Mouse (Mus musculus): ENCODE results near the gene Ramac. TPM values are rescaled to one million over a fixed set of nuclear protein-coding genes. Genes with fewer than 3 reads are reported as not detected.

The Ramac gene
- total RNA-seq, 2 experiments from 2014 or later = 77.8 to 85.5 TPM

- intact Hi-C loops (cut with DNase I) = loop anchor here (10.0 kb wide), 2 partner anchors 168 to 318 kb away; partner anchors contain the start of gene Cpeb1
- no peak for DNase-seq (ENCODE audit: low spot score in 2 of 2)
Observed at GRCm38 (mm10) chr7:81772786-81773539, 10.2 kb downstream of the Ramac start.

- peak in 1 of 2 experiments; percentile 23 for DNase-seq (ENCODE audit: low spot score in 2 of 2)
- intact Hi-C loops (cut with DNase I) = loop anchor here (5.0 to 10.0 kb wide), 3 partner anchors 171 to 321 kb away; partner anchors contain the start of gene Cpeb1
Observed at GRCm38 (mm10) chr7:81775325-81775724, 12.6 kb downstream of the Ramac start.

GRCm38 (mm10) chr7:81777667-81778218, 15.0 kb downstream of the Ramac start:
- intact Hi-C loops (cut with DNase I) = loop anchor here (5.0 to 10.0 kb wide), 3 partner anchors 173 to 323 kb away; partner anchors contain the start of gene Cpeb1
- DNase-seq (ENCODE audit: low spot score in 2 of 2) = peak; percentile 26 to 34

- intact Hi-C loops (cut with DNase I) = loop anchor here (2.0 to 10.0 kb wide), 4 partner anchors 74 to 326 kb away; partner anchors contain the start of gene Hdgfl3
- DNase-seq (ENCODE audit: low spot score in 2 of 2) = peak; percentile 26 to 70
Observed at GRCm38 (mm10) chr7:81788536-81788935, 25.8 kb downstream of the Ramac start.

GRCm38 (mm10) chr7:81789095-81789757, 26.5 kb downstream of the Ramac start, which contains the start of gene 3110040N11Rik:
Gene 3110040N11Rik (minus strand): TSS chr7:81789478.
- peak; percentile 87 to 91 for DNase-seq (ENCODE audit: low spot score in 2 of 2)
- intact Hi-C loops (cut with DNase I) = loop anchor here (1.0 to 10.0 kb wide), 5 partner anchors 40 to 326 kb away; partner anchors contain the start of genes Btbd1 and Hdgfl3

- intact Hi-C loops (cut with DNase I) = no loop called here
Observed at GRCm38 (mm10) chr7:81806067-81806466, 43.3 kb downstream of the Ramac start.

More at GRCm38 (mm10) chr7:81806067-81806466, 43.3 kb downstream of the Ramac start:
- DNase-seq (ENCODE audit: low spot score in 2 of 2) = peak in 1 of 2 experiments; percentile 10

Other genes with a start within 250 kb of the Ramac start
- under 1 TPM in 1 of 2 experiments, not detected in 1; 0.16 TPM for gene Fsd2, start 196.0 kb upstream of the Ramac start, total RNA-seq (2021)
- 10 to 100 TPM; 13.7 to 15.8 TPM for gene Whamm, start 191.7 kb upstream of the Ramac start, total RNA-seq (2021)
- gene Homer2, start 55.4 kb upstream of the Ramac start, total RNA-seq (2021) = 10 to 100 TPM; 67.2 to 77.5 TPM
- gene 3110040N11Rik, start 26.6 kb downstream of the Ramac start, total RNA-seq (2021) = 10 to 100 TPM; 24.2 to 29.0 TPM
- gene Btbd1, start 66.5 kb downstream of the Ramac start, total RNA-seq (2021) = 100 to 1,000 TPM; 120 to 123 TPM
- gene Gm10160, start 92.9 kb downstream of the Ramac start, total RNA-seq (2021) = not detected
- gene Tm6sf1, start 96.1 kb downstream of the Ramac start, total RNA-seq (2021) = 10 to 100 TPM; 29.5 to 30.0 TPM
- 10 to 100 TPM; 71.9 to 73.0 TPM for gene Hdgfl3, start 171.5 kb downstream of the Ramac start, total RNA-seq (2021)
- not detected for gene Bnc1, start 229.4 kb downstream of the Ramac start, total RNA-seq (2021)